Mouse (Mus musculus): ENCODE data around the gene Cacnb2. TPM values are rescaled to one million over a fixed set of nuclear protein-coding genes. Genes with fewer than 3 reads are reported as not detected.

Cacnb2 gene
- polyA plus RNA-seq, 1 experiment from 2014 or later: 12.2 TPM

DNA sequence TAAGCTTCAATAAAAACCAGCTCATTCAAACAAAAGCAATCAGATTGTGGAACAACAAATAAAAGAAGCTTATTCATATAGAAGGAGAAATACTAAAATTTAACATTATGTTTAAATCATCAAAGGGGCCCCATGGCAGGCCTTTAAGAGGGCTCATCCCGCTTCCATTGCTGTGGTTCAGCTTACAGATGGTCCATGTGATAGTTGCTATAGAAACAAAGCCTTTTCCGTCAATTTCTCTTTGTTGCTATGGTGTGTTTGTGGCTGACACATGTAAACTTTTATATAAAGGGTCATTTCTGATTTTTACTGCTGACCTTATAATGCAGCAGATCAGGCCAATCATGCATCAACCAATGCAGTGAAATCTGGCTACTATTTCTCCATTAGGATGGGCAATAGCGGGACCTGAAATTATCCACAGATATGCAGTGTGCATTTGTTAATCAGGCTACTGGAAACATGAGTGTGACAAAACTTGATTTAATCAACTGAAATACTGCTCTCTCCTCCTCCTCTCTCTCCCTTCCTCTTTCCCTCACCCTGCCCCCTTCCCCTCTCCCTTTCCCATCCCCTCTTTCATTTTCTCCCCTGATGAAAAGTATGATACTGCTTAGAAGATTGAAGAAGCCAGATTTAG is 54.4 kb downstream of the Cacnb2 start:
- H3K9ac ChIP-seq: no peak overlapping the region
- no peaks in the 10 kb centered on the region for H3K9me3 ChIP-seq (replicated peaks)
- peaks cover 3% of the 10 kb centered on the region; the same call in 1 of the 2 replicates for H3K4me1 ChIP-seq (replicated peaks)
- no peak overlapping the region for H3K27ac ChIP-seq
- H3K4me3 ChIP-seq: no peak overlapping the region
- no peak for ATAC-seq (replicated peaks; ENCODE audit: insufficient number of reproducible peaks, insufficient read depth, low FRiP score, low read depth)
- H3K4me2 ChIP-seq: no peak overlapping the region
- H3K36me3 ChIP-seq: no peaks in the 10 kb centered on the region
- no peaks in the 10 kb centered on the region for H3K27me3 ChIP-seq
- 78% methylated on average over 3 of the region's 3 CpGs for WGBS

DNA sequence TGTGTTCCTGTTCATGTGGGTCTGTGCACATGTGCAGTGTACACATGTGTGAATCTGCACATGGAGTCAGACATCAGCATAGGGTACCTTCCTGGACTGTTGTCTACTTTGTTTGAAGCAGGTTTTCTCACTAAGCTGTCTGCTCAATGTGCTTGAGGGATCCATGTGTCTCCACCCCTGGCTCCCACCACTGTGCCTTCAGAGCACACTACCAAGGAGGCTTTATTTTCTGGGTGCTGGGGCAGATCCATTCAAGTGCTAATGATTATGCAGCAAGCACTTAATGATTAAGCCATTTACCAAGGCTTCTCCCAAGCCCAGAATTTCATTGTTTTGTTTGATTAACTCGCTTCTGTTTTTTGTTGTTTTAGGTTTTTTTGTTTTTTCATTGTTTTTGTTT is 62.3 kb downstream of the Cacnb2 start:
- H3K4me1 ChIP-seq (replicated peaks): peaks cover 6% of the 10 kb centered on the region; the same call in 1 of the 2 replicates
- ATAC-seq (replicated peaks; ENCODE audit: insufficient number of reproducible peaks, insufficient read depth, low FRiP score, low read depth): no peak
- no peaks in the 10 kb centered on the region for H3K27me3 ChIP-seq
- no peaks in the 10 kb centered on the region for H3K36me3 ChIP-seq
- no peak overlapping the region for H3K4me2 ChIP-seq
- WGBS: 63% methylated on average over 1 of the region's 1 CpGs
- no peak overlapping the region for H3K4me3 ChIP-seq
- H3K9ac ChIP-seq: no peak overlapping the region
- no peak overlapping the region for H3K27ac ChIP-seq
- H3K9me3 ChIP-seq (replicated peaks): no peaks in the 10 kb centered on the region

DNA sequence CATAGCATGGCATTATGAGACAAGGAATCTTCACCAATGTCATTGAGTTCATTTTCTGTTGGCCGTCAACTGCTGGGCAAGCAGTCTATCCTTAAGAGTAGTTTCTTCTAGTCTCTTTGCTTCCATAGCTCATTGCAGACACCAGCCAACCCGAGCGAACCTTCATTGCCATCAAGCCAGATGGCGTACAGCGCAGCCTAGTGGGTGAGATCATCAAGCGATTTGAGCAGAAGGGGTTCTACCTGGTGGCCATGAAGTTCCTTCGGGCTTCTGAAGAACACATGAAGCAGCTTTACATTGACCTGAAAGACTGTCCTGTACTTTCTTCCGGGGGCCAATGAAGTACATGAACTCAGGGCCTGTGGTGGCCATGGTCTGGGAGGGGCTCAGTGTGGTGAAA is 69.2 kb downstream of the Cacnb2 start:
- Histone ChIP-seq H3K4me3 (no peak overlapping the region), H3K27me3 (no peaks in the 10 kb centered on the region), H3K9ac (no peak overlapping the region), H3K9me3 (replicated peaks) (no peaks in the 10 kb centered on the region), H3K4me1 (replicated peaks) (peaks cover 11% of the 10 kb centered on the region), H3K4me2 (no peak overlapping the region), H3K36me3 (no peaks in the 10 kb centered on the region), H3K27ac (no peak overlapping the region)
- 95% methylated on average over 8 of the region's 8 CpGs for WGBS
- ATAC-seq (replicated peaks; ENCODE audit: insufficient number of reproducible peaks, insufficient read depth, low FRiP score, low read depth): no peak

DNA sequence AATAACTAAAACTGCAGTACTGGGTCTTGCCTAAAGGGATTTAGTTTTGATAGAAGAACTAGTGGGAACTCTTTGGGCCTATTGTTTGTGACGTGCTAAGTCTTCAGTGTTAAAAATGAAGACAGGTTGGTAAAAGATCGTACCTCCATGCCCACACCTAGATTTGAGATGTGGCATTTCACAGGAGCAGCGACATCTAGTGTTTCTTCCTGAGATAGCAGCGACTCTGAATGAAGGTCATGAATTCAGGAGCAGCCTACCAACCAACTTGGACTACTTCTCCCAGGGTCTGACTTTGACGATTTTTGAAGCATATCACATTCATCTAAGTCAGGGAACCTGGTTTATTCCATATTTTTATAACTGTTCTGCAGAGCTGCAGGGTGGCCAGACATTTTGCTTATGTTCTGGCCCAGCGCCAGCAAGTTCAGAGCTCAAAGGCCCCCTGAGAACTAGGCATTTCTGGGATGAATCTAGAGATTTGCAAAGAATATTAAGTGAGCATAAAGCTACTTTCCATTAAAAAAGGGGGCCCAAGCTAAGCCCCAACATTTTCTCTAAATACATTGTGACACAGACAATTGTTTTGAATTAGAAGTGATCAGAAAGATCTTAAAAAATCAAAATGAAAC is 74.1 kb downstream of the Cacnb2 start:
- Histone ChIP-seq H3K9ac (no peak overlapping the region), H3K4me1 (replicated peaks) (peaks cover 12% of the 10 kb centered on the region), H3K27ac (peak overlapping the region; percentile 47; the same call in 1 of the 2 replicates), H3K4me2 (peak overlapping the region; percentile 19), H3K27me3 (no peaks in the 10 kb centered on the region), H3K9me3 (replicated peaks) (no peaks in the 10 kb centered on the region), H3K36me3 (no peaks in the 10 kb centered on the region), H3K4me3 (no peak overlapping the region)
- no peak; the same call in 1 of the 2 replicates for ATAC-seq (replicated peaks; ENCODE audit: insufficient number of reproducible peaks, insufficient read depth, low FRiP score, low read depth)
- 23% methylated on average over 6 of the region's 6 CpGs for WGBS

DNA sequence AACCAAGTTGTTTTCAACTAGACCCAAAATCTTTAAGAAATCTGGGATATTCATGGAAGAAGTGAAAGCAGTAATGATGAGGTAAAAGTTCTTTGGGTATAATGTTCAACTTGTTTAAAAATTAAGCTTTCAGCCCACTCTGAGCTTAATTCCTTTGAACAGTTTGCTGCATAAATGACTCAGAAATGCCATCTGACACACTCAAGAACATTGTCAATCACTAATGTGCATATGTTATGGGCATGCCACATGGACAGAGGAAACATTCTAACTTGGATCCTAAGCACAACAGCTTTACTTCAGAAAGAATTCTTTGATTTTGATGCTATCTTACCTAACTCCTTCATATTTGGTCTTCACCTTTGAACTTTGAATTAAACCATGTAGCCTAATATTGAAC is 81.3 kb downstream of the Cacnb2 start:
- no peak for ATAC-seq (replicated peaks; ENCODE audit: insufficient number of reproducible peaks, insufficient read depth, low FRiP score, low read depth)
- Histone ChIP-seq H3K27ac (no peak overlapping the region), H3K4me2 (no peak overlapping the region), H3K9ac (no peak overlapping the region), H3K4me3 (no peak overlapping the region), H3K9me3 (replicated peaks) (no peaks in the 10 kb centered on the region), H3K27me3 (no peaks in the 10 kb centered on the region), H3K36me3 (no peaks in the 10 kb centered on the region), H3K4me1 (replicated peaks) (no peaks in the 10 kb centered on the region)

DNA sequence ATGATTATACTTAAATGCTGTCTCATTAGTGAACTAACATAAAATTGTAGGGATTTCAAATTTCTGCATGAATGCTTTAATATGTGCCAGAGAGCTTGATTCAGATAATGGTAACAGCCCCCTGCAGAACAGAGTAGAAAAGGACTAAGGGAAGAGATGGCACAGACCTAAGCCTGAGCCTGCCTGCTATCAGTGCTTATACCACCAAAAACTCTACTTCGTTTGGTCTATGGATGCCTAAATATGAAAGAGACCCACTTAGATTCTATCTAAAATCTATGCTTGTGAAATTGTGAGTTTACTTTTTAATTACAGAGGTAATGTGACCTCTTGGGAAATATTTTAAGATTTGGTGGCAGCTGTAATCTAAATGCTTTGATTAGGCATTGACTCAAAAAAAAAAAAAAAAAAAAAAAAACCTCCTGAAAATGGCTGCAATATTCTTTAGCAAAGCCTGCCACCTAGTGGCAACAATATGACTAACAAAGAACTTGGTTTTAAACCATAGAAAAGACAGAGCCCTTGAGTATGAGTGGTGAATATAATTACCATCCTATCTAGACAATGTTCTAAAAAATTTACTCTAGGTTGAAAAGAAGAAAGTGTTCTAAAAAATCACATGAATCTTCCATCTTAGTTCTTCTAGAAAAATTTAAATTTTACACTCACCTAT is 100.2 kb downstream of the Cacnb2 start:
- 71% methylated on average over 1 of the region's 1 CpGs for WGBS
- no peak for ATAC-seq (replicated peaks; ENCODE audit: insufficient number of reproducible peaks, insufficient read depth, low FRiP score, low read depth)

DNA sequence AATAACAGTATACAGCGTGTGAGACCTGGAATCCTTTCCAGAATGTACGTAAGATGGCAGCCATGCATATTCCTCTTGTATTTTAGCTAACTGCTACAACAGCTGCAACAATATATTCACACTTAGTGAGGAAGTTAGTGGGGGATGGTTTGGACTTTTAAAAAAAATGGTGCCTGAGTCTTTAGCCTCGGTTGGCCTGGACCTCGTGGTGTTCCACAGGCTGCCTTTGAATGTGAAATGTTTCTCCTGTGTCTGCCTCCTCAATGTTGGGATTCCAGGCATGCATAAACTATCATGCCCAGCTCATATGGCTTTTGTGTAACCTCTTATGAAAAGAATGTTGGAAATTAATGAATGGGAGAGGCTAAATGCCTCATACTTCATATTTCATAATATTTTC is 100.8 kb downstream of the Cacnb2 start:
- no peak overlapping the region for H3K9ac ChIP-seq
- no peaks in the 10 kb centered on the region for H3K36me3 ChIP-seq
- H3K27me3 ChIP-seq: no peaks in the 10 kb centered on the region
- no peak for ATAC-seq (replicated peaks; ENCODE audit: insufficient number of reproducible peaks, insufficient read depth, low FRiP score, low read depth)
- H3K9me3 ChIP-seq (replicated peaks): no peaks in the 10 kb centered on the region
- H3K4me2 ChIP-seq: no peak overlapping the region
- H3K4me3 ChIP-seq: no peak overlapping the region
- no peaks in the 10 kb centered on the region for H3K4me1 ChIP-seq (replicated peaks)
- WGBS: 71% methylated on average over 4 of the region's 4 CpGs
- no peak overlapping the region for H3K27ac ChIP-seq

More for the DNA sequence above, 100.2 kb downstream of the Cacnb2 start:
- H3K27me3 ChIP-seq: no peaks in the 10 kb centered on the region
- no peak overlapping the region for H3K4me3 ChIP-seq
- H3K27ac ChIP-seq: no peak overlapping the region
- no peak overlapping the region for H3K4me2 ChIP-seq
- no peak overlapping the region for H3K9ac ChIP-seq
- no peaks in the 10 kb centered on the region for H3K4me1 ChIP-seq (replicated peaks)
- no peaks in the 10 kb centered on the region for H3K9me3 ChIP-seq (replicated peaks)
- H3K36me3 ChIP-seq: no peaks in the 10 kb centered on the region

DNA sequence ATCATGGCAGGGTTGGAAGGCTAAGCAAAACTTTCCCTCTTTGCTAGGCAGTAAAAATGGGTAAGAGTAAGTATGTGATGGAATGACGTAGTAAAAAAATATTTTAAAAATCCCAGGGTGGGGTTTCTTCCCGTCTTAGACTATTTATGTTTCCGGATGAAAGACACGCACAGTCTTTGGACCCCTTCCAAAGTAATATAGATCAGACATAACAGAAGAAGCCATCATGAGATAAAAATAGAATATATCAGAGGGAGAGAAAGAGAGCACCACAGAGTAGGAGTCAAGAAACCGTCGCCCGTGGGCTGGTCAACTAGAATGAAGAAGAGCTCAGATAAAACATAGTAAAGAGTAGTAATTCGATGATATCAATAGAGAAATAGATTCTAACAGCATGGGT is 107.4 kb downstream of the Cacnb2 start:
- no peak for ATAC-seq (replicated peaks; ENCODE audit: insufficient number of reproducible peaks, insufficient read depth, low FRiP score, low read depth)
- H3K9ac ChIP-seq: no peak overlapping the region
- WGBS: 49% methylated on average over 8 of the region's 8 CpGs
- H3K36me3 ChIP-seq: no peaks in the 10 kb centered on the region
- no peaks in the 10 kb centered on the region for H3K4me1 ChIP-seq (replicated peaks)
- no peaks in the 10 kb centered on the region for H3K9me3 ChIP-seq (replicated peaks)
- H3K4me2 ChIP-seq: no peak overlapping the region
- no peak overlapping the region for H3K4me3 ChIP-seq
- no peak overlapping the region for H3K27ac ChIP-seq
- no peaks in the 10 kb centered on the region for H3K27me3 ChIP-seq

DNA sequence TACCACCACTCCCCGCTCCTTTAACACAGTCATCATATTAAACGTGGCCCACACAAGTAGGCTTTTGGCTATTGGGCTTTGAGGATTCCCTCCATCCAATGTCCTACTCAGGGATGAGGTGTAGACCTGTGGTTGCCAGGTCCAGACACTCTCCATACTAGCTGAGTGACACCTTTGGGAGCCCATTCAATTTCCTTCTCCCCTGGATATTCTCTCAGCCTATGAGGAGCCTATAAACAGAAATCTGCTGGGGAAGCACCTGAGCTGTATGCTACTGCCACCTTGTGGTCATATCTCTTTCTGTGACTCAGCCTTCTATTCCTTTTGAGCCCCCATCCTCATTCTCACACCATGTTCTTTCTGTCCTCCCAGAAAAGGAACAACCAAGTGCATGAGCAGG is 108.9 kb downstream of the Cacnb2 start:
- Histone ChIP-seq H3K27me3 (no peaks in the 10 kb centered on the region), H3K4me3 (no peak overlapping the region), H3K27ac (no peak overlapping the region), H3K4me1 (replicated peaks) (no peaks in the 10 kb centered on the region), H3K9ac (no peak overlapping the region), H3K36me3 (no peaks in the 10 kb centered on the region), H3K4me2 (no peak overlapping the region), H3K9me3 (replicated peaks) (no peaks in the 10 kb centered on the region)
- WGBS: 76% methylated on average over 2 of the region's 2 CpGs
- no peak for ATAC-seq (replicated peaks; ENCODE audit: insufficient number of reproducible peaks, insufficient read depth, low FRiP score, low read depth)

DNA sequence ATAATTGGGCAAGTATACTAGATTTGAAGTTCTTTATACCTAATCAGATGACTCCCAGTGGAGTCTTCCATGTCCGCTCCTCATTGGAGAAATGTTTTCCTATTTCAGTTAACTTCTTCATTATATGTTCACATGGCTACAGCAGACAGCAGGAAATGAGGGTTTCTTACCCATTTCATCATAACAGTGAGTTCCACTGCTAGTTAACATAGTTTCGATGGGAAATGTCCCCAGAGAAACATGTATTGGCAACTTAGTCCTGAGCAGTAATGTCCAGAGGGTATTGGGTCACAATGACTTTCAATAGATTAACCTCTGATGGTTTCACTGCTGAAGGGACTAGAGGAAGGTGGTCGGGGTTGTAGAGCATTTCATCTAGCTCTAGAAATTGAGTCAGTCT is 110.2 kb downstream of the Cacnb2 start:
- H3K4me2 ChIP-seq: no peak overlapping the region
- 83% methylated on average over 3 of the region's 3 CpGs for WGBS
- H3K4me1 ChIP-seq (replicated peaks): no peaks in the 10 kb centered on the region
- H3K27me3 ChIP-seq: no peaks in the 10 kb centered on the region
- no peaks in the 10 kb centered on the region for H3K9me3 ChIP-seq (replicated peaks)
- no peak overlapping the region for H3K9ac ChIP-seq
- no peak overlapping the region for H3K4me3 ChIP-seq
- no peak overlapping the region for H3K27ac ChIP-seq
- H3K36me3 ChIP-seq: no peaks in the 10 kb centered on the region
- ATAC-seq (replicated peaks; ENCODE audit: insufficient number of reproducible peaks, insufficient read depth, low FRiP score, low read depth): no peak

DNA sequence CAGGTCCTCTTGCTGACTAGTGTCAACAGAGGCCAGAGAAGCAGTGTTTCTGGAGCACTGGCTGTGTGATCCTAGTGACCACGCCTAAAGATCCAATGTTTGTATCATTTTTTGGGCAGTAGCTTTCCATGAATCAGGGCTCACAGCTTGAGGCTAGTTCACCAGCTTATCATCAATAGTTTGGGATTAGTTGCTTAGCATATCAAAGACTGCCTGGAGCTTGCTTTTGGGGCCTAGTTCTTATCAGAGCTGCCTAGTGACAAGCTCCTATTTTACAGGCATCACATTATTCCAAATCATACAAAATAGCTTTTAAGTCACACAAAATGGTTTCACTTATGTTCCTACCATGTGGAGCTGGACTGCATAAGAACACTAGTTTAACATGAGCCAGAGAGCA is 113.8 kb downstream of the Cacnb2 start:
- no peaks in the 10 kb centered on the region for H3K9me3 ChIP-seq (replicated peaks)
- no peak overlapping the region for H3K9ac ChIP-seq
- no peak overlapping the region for H3K4me2 ChIP-seq
- H3K4me3 ChIP-seq: no peak overlapping the region
- H3K27me3 ChIP-seq: no peaks in the 10 kb centered on the region
- WGBS: 63% methylated on average over 1 of the region's 1 CpGs
- no peak for ATAC-seq (replicated peaks; ENCODE audit: insufficient number of reproducible peaks, insufficient read depth, low FRiP score, low read depth)
- no peak overlapping the region for H3K27ac ChIP-seq
- H3K4me1 ChIP-seq (replicated peaks): no peaks in the 10 kb centered on the region; the same call in 1 of the 2 replicates
- no peaks in the 10 kb centered on the region; the same call in 1 of the 2 replicates for H3K36me3 ChIP-seq

Data from heart, embryonic 15.5 days (tissue).